Mouse (Mus musculus): ENCODE data around the gene Ston1.

Gene Ston1

GRCm38 (mm10) chr17:88597222-88598055, at the start of gene Ston1:
TSS of gene Ston1 (plus strand) at chr17:88597684.
- DNase-seq (ENCODE audit: low read depth, low spot score): peak; percentile 73

DNA sequence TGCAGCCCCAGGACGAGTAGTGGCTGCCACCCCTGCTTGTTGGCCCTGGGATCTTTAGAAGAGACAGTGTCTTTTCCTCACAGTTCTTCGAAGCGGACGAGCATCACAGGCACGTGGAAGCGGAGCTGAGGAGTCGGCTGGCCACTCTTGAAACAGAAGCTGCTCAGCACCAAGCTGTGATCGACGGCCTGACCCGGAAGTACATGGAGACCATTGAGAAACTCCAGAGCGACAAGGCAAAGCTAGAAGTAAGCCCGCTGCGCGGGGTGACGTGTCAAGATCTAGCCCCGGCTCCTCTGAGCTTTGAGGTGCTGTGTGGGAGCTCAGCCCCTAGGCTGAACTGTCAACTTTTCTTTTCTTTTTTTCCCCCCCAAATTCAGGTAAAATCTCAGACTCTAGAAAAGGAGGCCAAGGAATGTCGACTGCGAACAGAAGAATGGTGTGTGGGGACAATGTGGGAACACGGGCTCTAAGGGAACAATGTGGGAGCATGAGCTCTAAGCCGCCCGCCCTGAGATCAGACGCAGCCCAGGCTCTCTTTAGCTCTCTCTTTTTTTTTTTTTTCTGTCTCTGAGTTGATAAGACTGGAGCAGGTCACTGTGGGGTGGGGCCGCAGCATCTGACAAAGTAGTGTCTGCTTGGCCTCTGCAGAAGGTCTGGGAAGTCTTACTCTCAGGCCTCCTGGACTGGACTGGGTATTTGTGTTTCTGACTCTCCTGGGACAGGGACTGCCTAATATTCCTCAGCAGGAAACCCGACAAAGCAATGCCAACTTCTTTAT, 47.9 kb upstream of the Ston1 start:
- no peak for DNase-seq (ENCODE audit: low read depth, low spot score)

- no peak for DNase-seq (ENCODE audit: low read depth, low spot score)
Observed at GRCm38 (mm10) chr17:88550351-88550750, 47.1 kb upstream of the Ston1 start.

GRCm38 (mm10) chr17:88550981-88551940, 46.2 kb upstream of the Ston1 start:
- no peak for DNase-seq (ENCODE audit: low read depth, low spot score)

DNA sequence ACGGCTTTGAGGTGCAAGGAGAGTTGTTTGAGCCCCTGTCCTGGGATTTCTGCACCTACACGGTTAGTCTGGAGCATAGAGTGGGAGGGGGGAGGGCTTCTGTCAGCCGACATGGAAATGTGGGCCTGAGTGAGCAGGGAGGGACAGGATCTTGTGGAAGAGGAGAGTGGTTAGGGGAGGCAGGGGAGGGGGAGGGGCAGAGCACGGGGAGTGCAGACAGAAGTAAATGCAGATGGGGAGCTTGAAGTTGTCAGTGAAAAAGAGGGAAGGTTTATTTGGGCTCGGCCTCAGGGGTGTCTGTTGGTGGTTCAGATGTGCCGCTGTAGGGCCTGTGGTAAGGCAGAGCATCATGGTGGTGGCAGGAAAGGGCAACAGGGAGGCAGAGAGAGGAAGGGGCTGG, 44.9 kb upstream of the Ston1 start:
- DNase-seq (ENCODE audit: low read depth, low spot score): no peak

DNA sequence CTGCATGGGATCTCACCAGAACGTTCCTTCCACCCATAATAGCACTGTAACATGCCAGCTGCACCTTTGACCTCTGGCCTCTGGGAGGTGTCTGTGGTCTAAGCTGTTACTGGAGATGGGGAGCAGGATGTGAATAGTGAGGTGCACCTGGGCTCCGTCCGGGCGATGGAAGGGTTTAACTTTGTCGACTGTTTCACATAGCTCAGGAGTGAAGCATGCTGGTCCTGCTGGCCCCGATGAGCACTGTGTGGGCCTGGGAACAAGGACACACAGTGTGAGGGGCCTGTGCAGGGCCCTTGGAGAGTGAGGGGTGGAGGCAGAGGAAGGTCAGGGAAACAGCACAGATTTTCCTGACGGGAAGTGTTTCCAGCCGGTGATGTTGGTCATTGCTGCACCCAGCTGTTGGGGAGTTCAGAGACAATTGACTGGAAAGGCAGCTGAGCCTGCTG, 44.5 kb upstream of the Ston1 start:
- no peak for DNase-seq (ENCODE audit: low read depth, low spot score)

- no peak for DNase-seq (ENCODE audit: low read depth, low spot score)
Observed at GRCm38 (mm10) chr17:88553473-88554087, 43.9 kb upstream of the Ston1 start.

DNA sequence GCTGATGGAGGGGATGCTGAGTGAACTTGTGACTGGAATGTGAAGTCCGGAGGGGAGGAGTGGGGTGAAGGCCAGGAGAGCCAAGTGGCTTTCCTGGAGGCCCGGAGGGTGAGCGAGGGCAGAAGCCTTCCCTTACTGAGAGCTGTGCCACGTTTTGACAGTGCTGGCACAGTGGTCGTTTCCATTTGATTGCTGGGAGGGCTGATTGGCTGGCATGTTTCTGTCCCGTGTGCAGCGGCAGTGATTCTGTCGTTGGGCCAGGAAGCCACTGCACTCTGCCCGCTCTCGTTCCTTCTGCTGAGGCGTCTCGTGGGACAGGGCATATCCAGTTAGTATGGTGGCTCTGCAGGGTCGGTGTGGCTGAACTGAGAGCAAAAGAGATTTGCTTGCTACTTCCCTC, 41.3 kb upstream of the Ston1 start:
- no peak for DNase-seq (ENCODE audit: low read depth, low spot score)

DNA sequence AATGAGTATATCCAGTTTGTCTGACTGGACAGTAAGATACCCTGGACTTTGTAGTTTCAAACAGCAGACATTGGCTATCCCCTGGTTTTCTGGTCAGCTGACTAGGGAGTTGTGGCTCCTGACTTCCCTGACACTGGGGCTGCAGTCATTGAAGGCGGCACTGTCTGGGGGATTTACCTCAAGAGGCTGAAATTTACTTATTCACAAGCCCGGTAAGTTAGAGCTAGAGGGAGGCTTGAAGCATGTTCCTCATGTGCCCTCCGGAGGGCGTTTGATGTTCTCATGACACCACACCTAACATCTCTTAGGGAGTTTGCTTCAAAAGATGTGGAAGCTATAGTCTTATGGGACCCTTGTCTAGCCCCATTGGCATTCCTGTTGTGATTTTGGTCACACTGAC, 40.8 kb upstream of the Ston1 start:
- DNase-seq (ENCODE audit: low read depth, low spot score): no peak

GRCm38 (mm10) chr17:88558168-88558842, 39.2 kb upstream of the Ston1 start:
- DNase-seq (ENCODE audit: low read depth, low spot score): peak; percentile 63

DNA sequence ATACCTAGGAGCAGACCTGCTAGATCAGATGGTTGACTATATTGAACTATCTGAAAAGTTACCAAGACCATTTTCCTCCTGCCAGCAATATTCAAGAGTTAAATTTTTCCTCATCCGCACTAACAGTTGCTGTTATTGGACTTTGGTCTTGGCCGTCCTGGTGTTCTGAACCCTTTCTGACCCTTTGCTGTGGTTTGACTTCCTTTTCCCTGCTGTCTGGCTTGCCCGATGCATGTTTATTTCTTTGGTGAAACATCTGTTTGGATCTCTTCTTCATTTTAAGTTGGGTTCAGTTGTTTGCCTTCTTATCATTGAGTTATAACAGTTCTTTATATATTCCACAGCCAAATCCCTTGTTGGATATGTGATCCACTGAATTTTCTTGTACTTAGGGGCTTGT, 33.9 kb upstream of the Ston1 start:
- DNase-seq (ENCODE audit: low read depth, low spot score): no peak

- DNase-seq (ENCODE audit: low read depth, low spot score): no peak
Observed at GRCm38 (mm10) chr17:88569807-88570540, 27.5 kb upstream of the Ston1 start.

GRCm38 (mm10) chr17:88570784-88571183, 26.7 kb upstream of the Ston1 start:
- DNase-seq (ENCODE audit: low read depth, low spot score): no peak

GRCm38 (mm10) chr17:88574811-88575210, 22.7 kb upstream of the Ston1 start:
- DNase-seq (ENCODE audit: low read depth, low spot score): no peak

DNA sequence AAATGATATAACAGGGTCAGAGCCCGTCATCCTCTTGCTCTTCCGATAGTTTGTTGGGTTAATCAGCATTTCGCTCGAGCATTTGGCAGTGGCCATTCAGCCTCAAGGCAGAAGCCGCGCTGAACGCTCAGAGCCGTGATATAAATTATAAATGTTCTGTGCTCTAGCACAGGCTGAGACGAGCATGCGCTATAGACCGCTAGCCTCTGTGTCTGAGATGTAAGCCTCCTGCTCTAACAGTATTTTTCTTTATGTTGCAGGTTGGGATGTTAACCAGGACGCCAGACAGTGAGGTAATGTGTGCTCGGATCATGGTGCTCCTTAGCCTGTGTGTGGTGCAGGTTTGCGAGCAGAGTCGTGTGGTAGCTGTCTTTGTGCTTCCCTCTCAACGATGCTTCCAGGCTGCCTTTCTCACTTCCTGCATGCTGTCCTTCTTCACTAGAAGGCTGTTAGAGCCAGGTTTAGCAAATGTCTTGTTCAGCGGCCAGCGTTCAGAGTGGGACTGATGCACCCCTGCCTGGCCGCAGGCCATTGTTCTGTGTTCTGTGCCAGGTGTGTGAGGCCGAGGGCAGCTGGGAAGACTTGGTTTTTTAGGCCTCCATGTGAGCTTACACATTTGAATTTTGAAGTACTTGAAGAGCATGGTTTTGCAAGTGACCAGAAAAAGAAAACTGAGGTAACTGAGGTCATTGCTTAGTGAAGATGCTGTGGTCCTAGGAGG, 18.8 kb upstream of the Ston1 start:
- no peak for DNase-seq (ENCODE audit: low read depth, low spot score)

- DNase-seq (ENCODE audit: low read depth, low spot score): no peak
Observed at GRCm38 (mm10) chr17:88580556-88580955, 16.9 kb upstream of the Ston1 start.

GRCm38 (mm10) chr17:88581511-88582021, 15.9 kb upstream of the Ston1 start:
- DNase-seq (ENCODE audit: low read depth, low spot score): no peak

DNA sequence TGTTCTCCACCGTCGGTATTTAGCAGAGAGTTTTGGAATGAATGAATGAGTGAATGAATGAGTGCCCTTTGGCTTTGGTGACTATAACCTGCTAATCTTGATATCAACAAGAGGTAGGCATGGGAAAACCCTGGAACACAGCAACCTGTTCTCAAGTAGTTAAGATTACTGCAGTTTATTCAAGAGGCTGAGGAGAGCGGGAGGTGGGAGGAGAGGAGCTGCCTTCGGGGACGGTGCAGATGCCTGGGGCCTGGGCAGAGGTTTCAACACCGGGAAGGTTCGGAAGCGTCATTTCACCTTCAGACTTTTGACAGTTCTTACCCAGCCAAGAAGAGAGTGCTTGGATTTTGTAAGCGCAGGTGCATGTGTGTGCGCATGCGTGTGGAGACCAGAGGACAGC, 14.5 kb upstream of the Ston1 start:
- no peak for DNase-seq (ENCODE audit: low read depth, low spot score)

DNA sequence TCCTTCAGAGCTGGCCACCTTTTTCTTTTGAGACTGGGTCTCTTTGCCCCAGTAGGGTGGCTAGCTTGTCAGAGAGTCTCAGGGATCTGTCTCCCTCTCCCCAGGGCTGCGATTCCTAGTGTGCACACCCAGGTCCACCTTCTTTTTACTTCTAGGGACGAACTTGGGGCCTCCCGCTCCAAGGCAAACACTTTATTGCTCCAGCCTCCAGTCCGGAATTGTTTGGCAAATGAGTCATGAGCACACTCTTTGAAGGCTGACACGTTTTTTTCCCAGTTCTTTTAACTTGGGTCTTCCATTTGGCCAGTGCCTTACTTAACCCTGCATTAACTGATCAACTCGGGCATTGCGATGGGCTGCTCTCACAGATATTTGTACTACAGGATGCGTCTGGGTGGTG, 14.1 kb upstream of the Ston1 start:
- DNase-seq (ENCODE audit: low read depth, low spot score): no peak
